9 mouse cellular contexts compared by ENCODE assay signal in genomic region chr10:88514495-88514894, GRCm38 (mm10). TPM values are rescaled to one million over a fixed set of nuclear protein-coding genes. Genes with fewer than 3 reads are reported as not detected.
DNase-seq lines count a peak whose midpoint lies in the region.
"Had no signal": no experiment of that assay in that cellular context is flagged by ENCODE, and none has a peak within 500 bp of the region (broad histone marks: within the 10 kb centered on the region; RNA-seq: fewer than 3 reads in every experiment).

No protein-coding gene starts in this region.

- peak; percentile 21 for DNase-seq in thymus, postnatal 14 days
- DNase-seq in thymus, postnatal 0 days (ENCODE audit: low spot score), result no peak
- peak; percentile 87 for DNase-seq in adrenal gland, postnatal 10 days
- DNase-seq in gastrocnemius, postnatal 4 days (ENCODE audit: low spot score in 2 of 2), result peak; percentile 49 to 62
- DNase-seq in layer of hippocampus, adult 9-11 months, result peak; percentile 67
- DNase-seq in lung, postnatal 36 days, result peak; percentile 77
- no peak for DNase-seq in yolk sac, embryonic 10.5 days (ENCODE audit: low spot score)

RNA-seq across cellular contexts. Expression of gene Chpt1, which starts 10.6 kb away (rescaled TPM):
- polyA plus RNA-seq in thymus, postnatal 0 days (2015; fragmentation: Nextera tagmentation; extraction: Ambion mirVana), result 10.0 and 12.4 TPM in 2 replicates
- total RNA-seq in adrenal gland, postnatal 10 days (2021), result 100 to 1,000 TPM; 225 to 228 TPM
- total RNA-seq in gastrocnemius, postnatal 4 days (2021), result 10 to 100 TPM; 27.9 to 32.9 TPM

RNA-seq across cellular contexts. Expression of gene Sycp3, which starts 55.1 kb away (rescaled TPM):
- 0.16 TPM in 1 of 2 replicates, not detected in the other for polyA plus RNA-seq in thymus, postnatal 0 days (2015; fragmentation: Nextera tagmentation; extraction: Ambion mirVana)
- 1 to 10 TPM in 1 of 2 experiments, under 1 TPM in 1; 0.82 to 1.7 TPM for total RNA-seq in adrenal gland, postnatal 10 days (2021)
- under 1 TPM in 1 of 2 experiments, not detected in 1; 0.29 TPM for total RNA-seq in gastrocnemius, postnatal 4 days (2021)
- total RNA-seq: gastrocnemius, postnatal 36 days had no signal
- polyA plus RNA-seq: neural tube, embryonic 14.5 days had no signal

Comparison
In these comparisons a context has a peak if more than half of its experiments do, and no peak if none do; other contexts are left out.
1. DNase-seq: peak in thymus, postnatal 14 days (single experiment), adrenal gland, postnatal 10 days (single experiment), gastrocnemius, postnatal 4 days (2 of 2), layer of hippocampus, adult 9-11 months (single experiment) and lung, postnatal 36 days (single experiment); none in thymus, postnatal 0 days (single experiment) and yolk sac, embryonic 10.5 days (single experiment).
2. RNA of gene Chpt1, which starts 10.6 kb away (total RNA-seq): 225 to 228 TPM in adrenal gland, postnatal 10 days; 27.9 to 32.9 TPM in gastrocnemius, postnatal 4 days; every median in the first group is over 4 times any median in the second.